Mouse (Mus musculus) kidney, adult 2 months (tissue): ENCODE data around the gene Glis1. TPM values are rescaled to one million over a fixed set of nuclear protein-coding genes. Genes with fewer than 3 reads are reported as not detected.

Experiments used
- DNase-seq: peaks from one replicate; pipeline ENCODE4 v3.0.0; 2021
- H3K27ac ChIP-seq: fragments of 200-500 bp; 2 replicates; pipeline ENCODE4 v1.5.1; 2012; ENCODE audit warnings: low read depth, low read length, control low read depth, inconsistent platforms; ENCODE audit not compliant: insufficient read depth
- H3K27me3 ChIP-seq: fragments of 200-500 bp; replicated peaks from 2 replicates; pipeline ENCODE4 v1.6.1; 2012; ENCODE audit warnings: mild to moderate bottlenecking, moderate library complexity, low read length, inconsistent platforms; ENCODE audit not compliant: control insufficient read depth, insufficient read depth
- H3K36me3 ChIP-seq: fragments of 200-500 bp; 2 replicates; pipeline ENCODE4 v1.6.1; 2012; ENCODE audit warnings: mild to moderate bottlenecking, moderate library complexity, low read length, inconsistent platforms; ENCODE audit not compliant: control insufficient read depth, insufficient read depth
- H3K4me1 ChIP-seq: fragments of 200-500 bp; 2 replicates; pipeline ENCODE4 v1.6.1; 2011; ENCODE audit warnings: low read length; ENCODE audit not compliant: control insufficient read depth, insufficient read depth
- H3K4me3 ChIP-seq: fragments of 200-500 bp; 2 replicates; pipeline ENCODE4 v1.5.1; 2011; ENCODE audit warnings: mild to moderate bottlenecking, low read depth, low read length, control low read depth; ENCODE audit not compliant: insufficient read depth
- CTCF ChIP-seq: fragments of 200-500 bp; conservative IDR thresholded peaks from 2 replicates; pipeline ENCODE4 v1.5.1; 2011; ENCODE audit warnings: low read depth, mild to moderate bottlenecking, control low read depth, low read length, moderate library complexity, mixed read lengths; ENCODE audit not compliant: insufficient read depth, insufficient read length
- POLR2A ChIP-seq: fragments of 200-500 bp; IDR thresholded peaks from one replicate; pipeline ENCODE4 v1.6.1; 2011; ENCODE audit warnings: low read depth, low read length, control low read depth
- WGBS: fragments of 180-500 bp; shearing (Covaris S2); methylation state at CpG from one replicate; pipeline ENCODE4 v1.1.7; 2018; 5-methylcytosine and 5-hydroxymethylcytosine counted together
- polyA plus RNA-seq: library from polyadenylated mRNA; depleted of rRNA; stranded (reverse); fragments of >200 nt; gene quantifications from 2 replicates; pipeline ENCODE4 v1.2.3, GENCODE M21; 2012

The Glis1 gene
- polyA plus RNA-seq, 1 experiment = 15.2 TPM

DNA sequence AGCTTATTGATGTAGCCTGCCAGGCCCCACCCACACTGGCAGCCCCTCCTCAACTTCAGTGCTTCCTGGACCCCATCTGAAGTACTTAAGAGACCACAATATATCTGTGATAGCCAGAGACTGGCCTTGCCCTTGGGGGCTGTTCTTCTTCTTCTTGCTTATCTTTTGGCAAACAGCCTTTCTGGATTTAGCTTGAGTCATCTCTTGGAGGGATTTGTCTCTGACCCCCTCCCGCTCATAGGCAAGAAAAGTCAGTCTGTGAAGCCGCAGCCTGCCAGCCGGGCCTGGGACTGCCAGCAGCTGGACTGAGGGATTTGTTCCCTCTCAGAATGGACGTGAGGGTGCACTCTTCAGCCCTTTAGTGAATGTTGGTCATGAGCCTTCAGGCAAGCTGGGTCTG is 107.4 kb downstream of the Glis1 start:
- H3K4me1 ChIP-seq = peaks cover 7% of the 10 kb centered on the region; the same call in 1 of the 2 replicates
- no peak for DNase-seq
- no peak overlapping the region for H3K4me3 ChIP-seq
- WGBS = 76% methylated on average over 4 of the region's 4 CpGs
- H3K36me3 ChIP-seq = no peaks in the 10 kb centered on the region
- no peaks in the 10 kb centered on the region for H3K27me3 ChIP-seq
- no peak for TF ChIP-seq CTCF
- no peak for TF ChIP-seq POLR2A
- no peak overlapping the region for H3K27ac ChIP-seq

DNA sequence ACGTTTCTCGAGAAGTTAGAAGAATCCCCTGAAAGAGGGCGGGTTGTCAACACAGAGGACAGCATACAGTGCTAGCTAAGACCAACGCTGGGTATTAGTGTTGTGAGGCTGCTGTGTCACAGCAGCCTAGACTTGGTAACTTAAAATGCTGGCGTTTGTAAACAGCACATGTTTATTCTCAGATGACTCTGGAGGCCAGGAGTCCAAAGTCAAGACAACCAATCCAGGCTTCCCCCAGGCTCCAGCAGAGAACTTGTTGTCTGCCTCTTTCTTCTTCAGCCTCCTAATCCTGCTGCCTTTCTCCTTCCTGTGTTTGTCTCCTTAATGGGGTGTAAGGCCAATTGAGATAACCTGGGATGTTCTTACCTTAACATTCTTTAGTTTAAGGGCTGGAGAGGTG is 110.5 kb downstream of the Glis1 start:
- no peak overlapping the region for H3K4me3 ChIP-seq
- peaks cover 7% of the 10 kb centered on the region; the same call in 1 of the 2 replicates for H3K4me1 ChIP-seq
- H3K36me3 ChIP-seq = no peaks in the 10 kb centered on the region
- 50% methylated on average over 5 of the region's 5 CpGs for WGBS
- no peak overlapping the region for H3K27ac ChIP-seq
- peak; percentile 59 for DNase-seq
- TF ChIP-seq POLR2A (no peak), CTCF (no peak)
- no peaks in the 10 kb centered on the region for H3K27me3 ChIP-seq

DNA sequence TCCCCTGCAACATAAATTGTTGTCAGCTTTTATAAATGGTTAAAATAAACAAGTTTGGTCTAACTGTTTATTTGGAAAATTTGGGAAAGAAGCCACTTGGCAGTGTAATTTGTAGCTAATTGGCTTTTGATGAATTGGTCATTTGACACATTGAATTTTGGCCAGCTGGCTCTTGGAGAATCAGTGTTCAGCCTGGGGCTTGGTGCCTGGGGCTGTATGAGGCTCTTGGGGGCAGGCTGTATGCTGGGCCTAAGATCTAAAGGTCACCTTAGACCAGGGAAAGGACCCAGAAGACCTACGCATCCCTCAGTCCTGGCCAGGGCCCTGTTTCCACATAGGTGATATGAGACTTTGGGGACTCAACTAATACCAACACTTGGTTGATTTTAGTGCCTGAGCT is 111.3 kb downstream of the Glis1 start:
- no peaks in the 10 kb centered on the region for H3K36me3 ChIP-seq
- no peak overlapping the region for H3K27ac ChIP-seq
- 61% methylated on average over 1 of the region's 1 CpGs for WGBS
- TF ChIP-seq CTCF = no peak
- no peak for TF ChIP-seq POLR2A
- H3K27me3 ChIP-seq = no peaks in the 10 kb centered on the region
- H3K4me3 ChIP-seq = no peak overlapping the region
- peaks cover 7% of the 10 kb centered on the region; the same call in 1 of the 2 replicates for H3K4me1 ChIP-seq
- peak; percentile 56 for DNase-seq

DNA sequence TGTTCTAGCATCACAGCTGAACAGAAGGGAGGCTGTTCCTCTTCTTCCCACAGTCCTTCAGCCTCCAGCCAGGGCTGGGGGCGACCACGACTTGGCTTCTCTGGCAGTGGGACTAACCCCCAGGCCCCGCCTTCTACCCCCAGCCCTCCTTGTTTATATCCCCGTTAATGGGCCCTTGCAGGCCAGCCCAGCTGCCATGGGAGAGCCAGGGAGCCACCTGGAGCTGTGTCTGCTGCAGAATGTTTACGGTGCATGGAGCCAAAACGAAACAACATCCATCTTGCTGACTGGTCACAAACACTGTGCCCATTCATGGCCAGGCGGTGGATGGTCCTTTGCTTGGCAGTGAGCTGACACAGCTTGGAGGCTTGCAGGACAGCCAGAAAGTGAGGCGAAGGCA is 112.1 kb downstream of the Glis1 start:
- H3K27ac ChIP-seq = no peak overlapping the region
- DNase-seq = no peak
- 57% methylated on average over 8 of the region's 8 CpGs for WGBS

DNA sequence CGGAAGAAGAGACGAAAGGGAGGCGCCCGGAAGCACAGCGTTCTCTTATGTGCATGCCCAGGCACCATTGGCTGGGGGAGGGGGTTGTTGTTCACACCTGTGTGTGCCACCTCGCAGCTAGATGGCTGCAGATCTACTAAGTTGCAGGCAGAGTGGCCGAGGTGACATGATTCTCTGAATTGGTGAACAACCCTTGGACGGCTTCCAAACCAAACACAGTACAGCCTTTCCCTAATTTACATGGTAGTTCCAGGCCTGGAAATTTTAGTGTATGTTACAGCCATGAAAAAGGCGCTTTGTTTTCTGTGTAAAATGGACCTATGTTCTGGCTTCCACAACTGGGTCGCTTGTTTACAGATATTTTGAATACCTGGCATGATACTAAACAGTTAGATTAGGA is 115.7 kb downstream of the Glis1 start:
- Histone ChIP-seq H3K27me3 (no peaks in the 10 kb centered on the region), H3K36me3 (no peaks in the 10 kb centered on the region), H3K4me3 (no peak overlapping the region), H3K27ac (no peak overlapping the region), H3K4me1 (0 out of 2 replicates have a peak, but pooled peaks cover 2% of the 10 kb centered on the region)
- peak; percentile 21 for DNase-seq
- no peak for TF ChIP-seq CTCF
- TF ChIP-seq POLR2A = no peak
- 70% methylated on average over 10 of the region's 10 CpGs for WGBS

More for the DNA sequence above, 112.1 kb downstream of the Glis1 start:
- no peaks in the 10 kb centered on the region for H3K36me3 ChIP-seq
- H3K27me3 ChIP-seq = no peaks in the 10 kb centered on the region
- no peak overlapping the region for H3K4me3 ChIP-seq
- H3K4me1 ChIP-seq = peaks cover 7% of the 10 kb centered on the region; the same call in 1 of the 2 replicates
- TF ChIP-seq POLR2A = no peak
- no peak for TF ChIP-seq CTCF

DNA sequence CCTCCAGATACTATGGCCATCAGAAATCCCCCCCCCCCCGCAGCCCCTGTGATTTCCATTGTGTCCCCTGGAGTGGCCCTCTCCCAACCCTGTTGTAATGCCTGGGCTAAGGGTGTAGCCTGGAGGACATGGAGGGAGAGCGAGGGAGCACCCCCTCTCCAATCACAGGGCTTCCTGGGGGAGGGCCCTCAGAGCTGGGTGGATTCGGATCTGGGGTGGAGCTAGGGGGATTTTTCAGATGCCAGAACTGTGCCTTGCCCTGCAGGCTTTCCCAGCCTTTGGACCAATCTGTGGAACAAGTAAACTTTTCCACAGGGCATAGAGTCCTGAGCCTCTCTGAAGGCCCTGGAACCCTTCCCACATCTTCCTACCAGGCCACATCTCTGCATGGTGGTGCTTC is 116.2 kb downstream of the Glis1 start:
- H3K27me3 ChIP-seq = no peaks in the 10 kb centered on the region
- TF ChIP-seq CTCF = no peak
- 72% methylated on average over 3 of the region's 3 CpGs for WGBS
- H3K27ac ChIP-seq = no peak overlapping the region
- no peak overlapping the region for H3K4me3 ChIP-seq
- no peaks in the 10 kb centered on the region for H3K4me1 ChIP-seq
- H3K36me3 ChIP-seq = no peaks in the 10 kb centered on the region
- DNase-seq = no peak

DNA sequence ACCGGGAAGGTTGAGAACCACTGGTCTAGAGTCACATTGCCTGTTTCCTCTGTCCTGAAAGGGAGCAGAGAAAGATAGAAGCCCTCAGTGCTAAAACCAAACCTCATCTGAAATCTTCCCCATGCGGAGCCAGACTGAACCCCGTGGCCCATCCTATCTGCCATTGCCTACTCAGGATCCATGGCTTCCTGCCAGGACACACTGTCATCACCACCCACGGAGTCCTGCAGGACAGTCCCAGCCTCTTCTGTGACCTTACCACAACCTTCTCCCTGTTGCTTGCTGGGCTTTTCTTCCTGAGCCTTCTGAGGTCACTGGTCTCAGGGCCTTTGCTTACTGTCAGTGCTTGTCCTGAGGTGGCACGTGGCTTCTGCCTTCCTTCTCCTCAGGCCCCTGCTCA is 118.3 kb downstream of the Glis1 start:
- no peak overlapping the region for H3K27ac ChIP-seq
- H3K36me3 ChIP-seq = no peaks in the 10 kb centered on the region
- 50% methylated on average over 5 of the region's 5 CpGs for WGBS
- no peak overlapping the region for H3K4me3 ChIP-seq
- H3K4me1 ChIP-seq = no peaks in the 10 kb centered on the region
- TF ChIP-seq CTCF (no peak), POLR2A (no peak)
- H3K27me3 ChIP-seq = no peaks in the 10 kb centered on the region
- peak; percentile 51 for DNase-seq
